Mouse (Mus musculus): ENCODE data around the gene Pgbd5. TPM values are rescaled to one million over a fixed set of nuclear protein-coding genes. Genes with fewer than 3 reads are reported as not detected.

Pgbd5 gene
- polyA plus RNA-seq, 1 experiment = 0.16 TPM

- no peak overlapping the region for H3K4me3 ChIP-seq (ENCODE audit: extremely low read depth, insufficient read depth, insufficient read length)
- no peaks in the 10 kb centered on the region for H3K4me1 ChIP-seq (ENCODE audit: control insufficient read depth, insufficient read depth, insufficient read length)
- no peak for TF ChIP-seq POLR2A (IDR thresholded peaks at IDR 0.05; ENCODE audit: low read depth, low read length)
- no peak for TF ChIP-seq CTCF (IDR thresholded peaks at IDR 0.05; ENCODE audit: extremely low read depth, insufficient read depth, insufficient read length, insufficient replicate concordance)
- H3K27me3 ChIP-seq (ENCODE audit: control insufficient read depth, insufficient read depth, low read length) = no peaks in the 10 kb centered on the region
- WGBS = 94% methylated on average over 3 of the region's 3 CpGs
- no peak overlapping the region for H3K27ac ChIP-seq (ENCODE audit: insufficient read depth, low read length)
- no peak for DNase-seq (ENCODE audit: low read depth in 1 of 2, low spot score in 2 of 2)
- H3K36me3 ChIP-seq (ENCODE audit: control insufficient read depth, insufficient read depth, low read length) = peaks cover 39% of the 10 kb centered on the region
Observed at GRCm38 (mm10) chr8:124339742-124340141, 99.7 kb downstream of the Pgbd5 start.

- H3K27ac ChIP-seq (ENCODE audit: insufficient read depth, low read length) = no peak overlapping the region
- 94% methylated on average over 13 of the region's 13 CpGs for WGBS
- peaks cover 35% of the 10 kb centered on the region for H3K36me3 ChIP-seq (ENCODE audit: control insufficient read depth, insufficient read depth, low read length)
Observed at GRCm38 (mm10) chr8:124336302-124336701, 103.2 kb downstream of the Pgbd5 start.

GRCm38 (mm10) chr8:124331706-124332105 lies 107.8 kb downstream of the Pgbd5 start:
- no peak for TF ChIP-seq POLR2A (IDR thresholded peaks at IDR 0.05; ENCODE audit: low read depth, low read length)
- TF ChIP-seq CTCF (IDR thresholded peaks at IDR 0.05; ENCODE audit: extremely low read depth, insufficient read depth, insufficient read length, insufficient replicate concordance) = no peak
- no peak for DNase-seq (ENCODE audit: low read depth in 1 of 2, low spot score in 2 of 2)
- Histone ChIP-seq H3K27me3 (ENCODE audit: control insufficient read depth, insufficient read depth, low read length) (no peaks in the 10 kb centered on the region), H3K4me1 (ENCODE audit: control insufficient read depth, insufficient read depth, insufficient read length) (no peaks in the 10 kb centered on the region), H3K4me3 (ENCODE audit: extremely low read depth, insufficient read depth, insufficient read length) (no peak overlapping the region), H3K36me3 (ENCODE audit: control insufficient read depth, insufficient read depth, low read length) (peaks cover 30% of the 10 kb centered on the region), H3K27ac (ENCODE audit: insufficient read depth, low read length) (no peak overlapping the region)
- WGBS = 92% methylated on average over 11 of the region's 11 CpGs

More at GRCm38 (mm10) chr8:124336302-124336701, 103.2 kb downstream of the Pgbd5 start:
- Histone ChIP-seq H3K27me3 (ENCODE audit: control insufficient read depth, insufficient read depth, low read length) (no peaks in the 10 kb centered on the region), H3K4me1 (ENCODE audit: control insufficient read depth, insufficient read depth, insufficient read length) (no peaks in the 10 kb centered on the region), H3K4me3 (ENCODE audit: extremely low read depth, insufficient read depth, insufficient read length) (no peak overlapping the region)
- no peak for TF ChIP-seq POLR2A (IDR thresholded peaks at IDR 0.05; ENCODE audit: low read depth, low read length)
- no peak for TF ChIP-seq CTCF (IDR thresholded peaks at IDR 0.05; ENCODE audit: extremely low read depth, insufficient read depth, insufficient read length, insufficient replicate concordance)
- no peak for DNase-seq (ENCODE audit: low read depth in 1 of 2, low spot score in 2 of 2)

GRCm38 (mm10) chr8:124331094-124331493 lies 108.4 kb downstream of the Pgbd5 start:
- TF ChIP-seq POLR2A (IDR thresholded peaks at IDR 0.05; ENCODE audit: low read depth, low read length) (no peak), CTCF (IDR thresholded peaks at IDR 0.05; ENCODE audit: extremely low read depth, insufficient read depth, insufficient read length, insufficient replicate concordance) (no peak)
- no peak for DNase-seq (ENCODE audit: low read depth in 1 of 2, low spot score in 2 of 2)
- H3K36me3 ChIP-seq (ENCODE audit: control insufficient read depth, insufficient read depth, low read length) = peaks cover 30% of the 10 kb centered on the region
- H3K27ac ChIP-seq (ENCODE audit: insufficient read depth, low read length) = no peak overlapping the region
- no peak overlapping the region for H3K4me3 ChIP-seq (ENCODE audit: extremely low read depth, insufficient read depth, insufficient read length)
- no peaks in the 10 kb centered on the region for H3K27me3 ChIP-seq (ENCODE audit: control insufficient read depth, insufficient read depth, low read length)
- H3K4me1 ChIP-seq (ENCODE audit: control insufficient read depth, insufficient read depth, insufficient read length) = no peaks in the 10 kb centered on the region
- 90% methylated on average over 3 of the region's 3 CpGs for WGBS

- DNase-seq (ENCODE audit: low read depth in 1 of 2, low spot score in 2 of 2) = no peak
- no peak overlapping the region for H3K27ac ChIP-seq (ENCODE audit: insufficient read depth, low read length)
- TF ChIP-seq POLR2A (IDR thresholded peaks at IDR 0.05; ENCODE audit: low read depth, low read length) (no peak), CTCF (IDR thresholded peaks at IDR 0.05; ENCODE audit: extremely low read depth, insufficient read depth, insufficient read length, insufficient replicate concordance) (no peak)
- no peaks in the 10 kb centered on the region for H3K27me3 ChIP-seq (ENCODE audit: control insufficient read depth, insufficient read depth, low read length)
- 87% methylated on average over 2 of the region's 3 CpGs for WGBS
- no peaks in the 10 kb centered on the region for H3K4me1 ChIP-seq (ENCODE audit: control insufficient read depth, insufficient read depth, insufficient read length)
- H3K4me3 ChIP-seq (ENCODE audit: extremely low read depth, insufficient read depth, insufficient read length) = no peak overlapping the region
- peaks cover 31% of the 10 kb centered on the region for H3K36me3 ChIP-seq (ENCODE audit: control insufficient read depth, insufficient read depth, low read length)
Observed at GRCm38 (mm10) chr8:124330433-124330832, 109.0 kb downstream of the Pgbd5 start.

- Histone ChIP-seq H3K36me3 (ENCODE audit: control insufficient read depth, insufficient read depth, low read length) (peaks cover 30% of the 10 kb centered on the region), H3K4me1 (ENCODE audit: control insufficient read depth, insufficient read depth, insufficient read length) (no peaks in the 10 kb centered on the region), H3K4me3 (ENCODE audit: extremely low read depth, insufficient read depth, insufficient read length) (no peak overlapping the region), H3K27me3 (ENCODE audit: control insufficient read depth, insufficient read depth, low read length) (no peaks in the 10 kb centered on the region), H3K27ac (ENCODE audit: insufficient read depth, low read length) (no peak overlapping the region)
- 91% methylated on average over 10 of the region's 10 CpGs for WGBS
- DNase-seq (ENCODE audit: low read depth in 1 of 2, low spot score in 2 of 2) = no peak
- TF ChIP-seq CTCF (IDR thresholded peaks at IDR 0.05; ENCODE audit: extremely low read depth, insufficient read depth, insufficient read length, insufficient replicate concordance) (no peak), POLR2A (IDR thresholded peaks at IDR 0.05; ENCODE audit: low read depth, low read length) (no peak)
Observed at GRCm38 (mm10) chr8:124329690-124330089, 109.8 kb downstream of the Pgbd5 start.

- no peak overlapping the region for H3K27ac ChIP-seq (ENCODE audit: insufficient read depth, low read length)
- H3K36me3 ChIP-seq (ENCODE audit: control insufficient read depth, insufficient read depth, low read length) = peaks cover 32% of the 10 kb centered on the region
- 89% methylated on average over 7 of the region's 7 CpGs for WGBS
- H3K4me1 ChIP-seq (ENCODE audit: control insufficient read depth, insufficient read depth, insufficient read length) = no peaks in the 10 kb centered on the region
- no peak overlapping the region for H3K4me3 ChIP-seq (ENCODE audit: extremely low read depth, insufficient read depth, insufficient read length)
- no peak for TF ChIP-seq POLR2A (IDR thresholded peaks at IDR 0.05; ENCODE audit: low read depth, low read length)
- no peak for TF ChIP-seq CTCF (IDR thresholded peaks at IDR 0.05; ENCODE audit: extremely low read depth, insufficient read depth, insufficient read length, insufficient replicate concordance)
- no peaks in the 10 kb centered on the region for H3K27me3 ChIP-seq (ENCODE audit: control insufficient read depth, insufficient read depth, low read length)
- no peak for DNase-seq (ENCODE audit: low read depth in 1 of 2, low spot score in 2 of 2)
Observed at GRCm38 (mm10) chr8:124328259-124328658, 111.2 kb downstream of the Pgbd5 start.

Measured in spleen, adult 2 months (tissue).